Mouse (Mus musculus): ENCODE results near the gene Samd8.

Samd8 gene

GRCm38 (mm10) chr14:21745149-21745548, 5.2 kb upstream of the Samd8 start:
- in situ Hi-C loops (cut with MseI, MboI), result no loop called here

- in situ Hi-C loops (cut with MseI, MboI), result no loop called here
Measured at GRCm38 (mm10) chr14:21746251-21746650, 4.1 kb upstream of the Samd8 start.

GRCm38 (mm10) chr14:21746846-21747245, 3.5 kb upstream of the Samd8 start:
- in situ Hi-C loops (cut with MseI, MboI), result no loop called here

- in situ Hi-C loops (cut with MseI, MboI), result no loop called here
Measured at GRCm38 (mm10) chr14:21747436-21748141, 2.7 kb upstream of the Samd8 start.

GRCm38 (mm10) chr14:21748142-21748870, 2.0 kb upstream of the Samd8 start:
- in situ Hi-C loops (cut with MseI, MboI), result no loop called here

GRCm38 (mm10) chr14:21750881-21751542, 681 bp downstream of the Samd8 start, which contains the start of gene Dusp13:
Dusp13 (minus strand) TSS chr14:21751181.
- in situ Hi-C loops (cut with MseI, MboI), result no loop called here

- in situ Hi-C loops (cut with MseI, MboI), result no loop called here
Measured at GRCm38 (mm10) chr14:21752411-21752810, 2.1 kb downstream of the Samd8 start.

GRCm38 (mm10) chr14:21753367-21753766, 3.0 kb downstream of the Samd8 start:
- in situ Hi-C loops (cut with MseI, MboI), result no loop called here

GRCm38 (mm10) chr14:21761560-21761959, 11.2 kb downstream of the Samd8 start:
- in situ Hi-C loops (cut with MseI, MboI), result no loop called here

- in situ Hi-C loops (cut with MseI, MboI), result no loop called here
Measured at GRCm38 (mm10) chr14:21763736-21764135, 13.4 kb downstream of the Samd8 start.

GRCm38 (mm10) chr14:21764646-21765045, 14.3 kb downstream of the Samd8 start:
- in situ Hi-C loops (cut with MseI, MboI), result no loop called here

GRCm38 (mm10) chr14:21765754-21766397, 15.5 kb downstream of the Samd8 start:
- in situ Hi-C loops (cut with MseI, MboI), result no loop called here

GRCm38 (mm10) chr14:21766398-21766958, 16.1 kb downstream of the Samd8 start:
- in situ Hi-C loops (cut with MseI, MboI), result no loop called here

- in situ Hi-C loops (cut with MseI, MboI), result no loop called here
Measured at GRCm38 (mm10) chr14:21772506-21773281, 22.4 kb downstream of the Samd8 start.

GRCm38 (mm10) chr14:21773946-21774345, 23.6 kb downstream of the Samd8 start:
- in situ Hi-C loops (cut with MseI, MboI), result no loop called here

GRCm38 (mm10) chr14:21776201-21776600, 25.9 kb downstream of the Samd8 start:
- in situ Hi-C loops (cut with MseI, MboI), result no loop called here

GRCm38 (mm10) chr14:21786500-21786899, 36.2 kb downstream of the Samd8 start:
- in situ Hi-C loops (cut with MseI, MboI), result no loop called here

GRCm38 (mm10) chr14:21787374-21787773, 37.0 kb downstream of the Samd8 start:
- in situ Hi-C loops (cut with MseI, MboI), result no loop called here

- in situ Hi-C loops (cut with MseI, MboI), result no loop called here
Measured at GRCm38 (mm10) chr14:21788121-21788520, 37.8 kb downstream of the Samd8 start.

GRCm38 (mm10) chr14:21790585-21791251, 40.4 kb downstream of the Samd8 start:
- in situ Hi-C loops (cut with MseI, MboI), result no loop called here

Data from mouse trophoblast stem cell (cell line).